Mouse (Mus musculus) kidney, embryonic 14.5 days (tissue): ENCODE data around the gene Runx2. TPM values are rescaled to one million over a fixed set of nuclear protein-coding genes. Genes with fewer than 3 reads are reported as not detected.
A peak's percentile ranks its signal among the peaks of the same experiment; 100 is the strongest.

Experiments
- ATAC-seq: fragments of 200-750 bp; cut with Nextera tagmentation; 2 replicates; pipeline ENCODE4 v1.8.0; 2017; ENCODE audit warnings: moderate number of reproducible peaks, mild to moderate bottlenecking, moderate TSS enrichment, moderate library complexity; ENCODE audit not compliant: low FRiP score, low TSS enrichment
- H3K27ac ChIP-seq: fragments of 300-500 bp; sonication (generic); 2 replicates; pipeline ENCODE4 v1.5.1; 2014; ENCODE audit warnings: low read depth, mild to moderate bottlenecking, low read length, moderate library complexity, mixed read lengths
- H3K27me3 ChIP-seq: fragments of 300-500 bp; sonication (generic); 2 replicates; pipeline ENCODE4 v1.6.1; 2014; ENCODE audit warnings: mild to moderate bottlenecking, low read length; ENCODE audit not compliant: control insufficient read depth, insufficient read depth
- H3K36me3 ChIP-seq: fragments of 300-500 bp; sonication (generic); 2 replicates; pipeline ENCODE4 v1.6.1; 2014; ENCODE audit warnings: low read length, mixed read lengths; ENCODE audit not compliant: control insufficient read depth, insufficient read depth
- H3K4me1 ChIP-seq: fragments of 300-500 bp; sonication (generic); 2 replicates; pipeline ENCODE4 v1.6.1; 2014; ENCODE audit warnings: low read length, mixed read lengths; ENCODE audit not compliant: control insufficient read depth, insufficient read depth
- H3K4me2 ChIP-seq: fragments of 300-500 bp; sonication (generic); replicated peaks from 2 replicates; pipeline ENCODE4 v1.6.1; 2014; ENCODE audit warnings: low read depth, mild to moderate bottlenecking, low read length
- H3K4me3 ChIP-seq: fragments of 300-500 bp; sonication (generic); 2 replicates; pipeline ENCODE4 v1.5.1; 2014; ENCODE audit warnings: mild to moderate bottlenecking, low read length
- H3K9ac ChIP-seq: fragments of 300-500 bp; sonication (generic); 2 replicates; pipeline ENCODE4 v1.6.1; 2014; ENCODE audit warnings: low read depth, mild to moderate bottlenecking, low read length, moderate library complexity
- H3K9me3 ChIP-seq: fragments of 300-500 bp; sonication (generic); 2 replicates; pipeline ENCODE4 v1.6.1; 2016; ENCODE audit warnings: low read length; ENCODE audit not compliant: control insufficient read depth
- WGBS: fragments of 180-500 bp; shearing (Covaris S2); extraction: QIAGEN DNeasy Blood & Tissue Kit; methylation state at CpG from one replicate; pipeline ENCODE4 v1.1.7; 2014; 5-methylcytosine and 5-hydroxymethylcytosine counted together
- polyA plus RNA-seq: library from polyadenylated mRNA; unstranded; fragments of >200 nt; fragmentation: Nextera tagmentation; extraction: Ambion mirVana; gene quantifications from 2 replicates; pipeline ENCODE4 v1.2.1, GENCODE M21; 2014

Gene Runx2
- polyA plus RNA-seq, 1 experiment from 2014 or later = 2.4 TPM

DNA sequence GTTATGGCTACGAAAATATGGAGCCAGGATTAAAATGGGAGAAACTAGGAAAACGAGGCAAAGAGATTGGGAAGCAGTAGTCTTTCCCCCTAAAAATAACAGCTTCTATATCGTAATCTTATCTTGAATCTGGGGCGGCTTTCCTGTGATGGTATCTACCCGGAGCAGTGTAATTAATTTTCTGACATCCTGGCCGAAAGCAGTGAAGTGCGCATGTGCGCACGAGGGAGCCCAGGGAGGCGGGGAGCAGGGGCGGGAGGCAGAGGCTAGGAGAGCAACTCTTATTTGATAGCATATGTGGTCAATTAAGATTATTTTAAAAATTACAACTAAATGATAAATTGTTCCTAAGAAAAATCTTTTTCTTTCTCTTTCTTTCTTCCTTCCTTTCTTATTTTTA lies 195.9 kb downstream of the Runx2 start:
- WGBS = 23% methylated on average over 11 of the region's 11 CpGs
- peaks cover 8% of the 10 kb centered on the region; the same call in 1 of the 2 replicates for H3K4me1 ChIP-seq
- H3K9me3 ChIP-seq = no peaks in the 10 kb centered on the region
- no peak for ATAC-seq
- peak overlapping the region; percentile 41 for H3K4me2 ChIP-seq
- no peaks in the 10 kb centered on the region for H3K27me3 ChIP-seq
- H3K9ac ChIP-seq = no peak overlapping the region
- peak overlapping the region; percentile 9; the same call in 1 of the 2 replicates for H3K4me3 ChIP-seq
- H3K36me3 ChIP-seq = no peaks in the 10 kb centered on the region
- no peak overlapping the region for H3K27ac ChIP-seq

DNA sequence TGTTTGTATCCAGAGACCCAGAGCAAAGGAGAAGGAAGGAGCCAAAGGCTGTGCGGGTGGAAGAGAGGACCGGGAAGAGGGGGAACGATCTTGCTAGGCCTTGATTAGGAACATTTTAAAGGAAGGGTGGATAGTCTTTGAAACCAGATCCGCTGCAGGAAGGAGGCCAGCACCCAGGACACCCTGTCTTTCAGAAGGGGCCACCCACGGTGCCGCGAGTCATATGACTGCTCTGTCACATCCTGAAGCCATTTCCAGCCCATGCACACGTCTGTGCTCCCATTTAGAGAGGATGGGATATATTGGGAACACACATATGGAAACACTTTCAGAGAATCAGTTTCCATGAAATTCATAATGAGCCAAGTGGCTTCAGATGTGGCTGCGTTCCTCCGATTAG lies 196.4 kb downstream of the Runx2 start:
- Histone ChIP-seq H3K9ac (no peak overlapping the region), H3K27ac (no peak overlapping the region), H3K36me3 (no peaks in the 10 kb centered on the region), H3K4me3 (no peak overlapping the region), H3K4me1 (peaks cover 8% of the 10 kb centered on the region; the same call in 1 of the 2 replicates), H3K27me3 (no peaks in the 10 kb centered on the region), H3K9me3 (no peaks in the 10 kb centered on the region), H3K4me2 (peak overlapping the region; percentile 41)
- WGBS = 22% methylated on average over 10 of the region's 10 CpGs
- 0 out of 2 replicates have a peak, but pooled peaks have one; percentile 49 for ATAC-seq

DNA sequence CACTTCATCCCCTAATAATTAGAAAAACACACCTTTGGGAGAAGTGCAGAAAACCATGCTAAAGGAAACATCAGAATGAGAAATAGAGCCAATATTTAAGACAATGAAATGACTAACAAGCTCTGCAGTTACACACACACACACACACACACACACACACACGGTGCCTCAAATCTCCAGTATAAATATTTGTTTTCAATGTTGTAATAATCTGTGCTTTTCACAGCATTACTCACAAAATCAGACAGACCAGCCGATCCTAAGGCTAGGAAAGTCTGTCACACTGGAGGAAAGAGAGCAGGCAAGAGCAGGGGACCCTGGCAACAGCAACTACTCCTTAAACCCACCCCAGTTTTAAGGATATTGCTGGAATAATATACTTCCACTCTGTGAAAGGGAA lies 196.9 kb downstream of the Runx2 start:
- no peaks in the 10 kb centered on the region for H3K27me3 ChIP-seq
- H3K4me3 ChIP-seq = no peak overlapping the region
- 0 out of 2 replicates have a peak overlapping the region, but pooled peaks have one; percentile 41 for H3K4me2 ChIP-seq
- H3K9ac ChIP-seq = no peak overlapping the region
- H3K4me1 ChIP-seq = peaks cover 8% of the 10 kb centered on the region; the same call in 1 of the 2 replicates
- no peak; the same call in 1 of the 2 replicates for ATAC-seq
- H3K27ac ChIP-seq = no peak overlapping the region
- no peaks in the 10 kb centered on the region for H3K9me3 ChIP-seq
- H3K36me3 ChIP-seq = no peaks in the 10 kb centered on the region
- 67% methylated on average over 2 of the region's 2 CpGs for WGBS

DNA sequence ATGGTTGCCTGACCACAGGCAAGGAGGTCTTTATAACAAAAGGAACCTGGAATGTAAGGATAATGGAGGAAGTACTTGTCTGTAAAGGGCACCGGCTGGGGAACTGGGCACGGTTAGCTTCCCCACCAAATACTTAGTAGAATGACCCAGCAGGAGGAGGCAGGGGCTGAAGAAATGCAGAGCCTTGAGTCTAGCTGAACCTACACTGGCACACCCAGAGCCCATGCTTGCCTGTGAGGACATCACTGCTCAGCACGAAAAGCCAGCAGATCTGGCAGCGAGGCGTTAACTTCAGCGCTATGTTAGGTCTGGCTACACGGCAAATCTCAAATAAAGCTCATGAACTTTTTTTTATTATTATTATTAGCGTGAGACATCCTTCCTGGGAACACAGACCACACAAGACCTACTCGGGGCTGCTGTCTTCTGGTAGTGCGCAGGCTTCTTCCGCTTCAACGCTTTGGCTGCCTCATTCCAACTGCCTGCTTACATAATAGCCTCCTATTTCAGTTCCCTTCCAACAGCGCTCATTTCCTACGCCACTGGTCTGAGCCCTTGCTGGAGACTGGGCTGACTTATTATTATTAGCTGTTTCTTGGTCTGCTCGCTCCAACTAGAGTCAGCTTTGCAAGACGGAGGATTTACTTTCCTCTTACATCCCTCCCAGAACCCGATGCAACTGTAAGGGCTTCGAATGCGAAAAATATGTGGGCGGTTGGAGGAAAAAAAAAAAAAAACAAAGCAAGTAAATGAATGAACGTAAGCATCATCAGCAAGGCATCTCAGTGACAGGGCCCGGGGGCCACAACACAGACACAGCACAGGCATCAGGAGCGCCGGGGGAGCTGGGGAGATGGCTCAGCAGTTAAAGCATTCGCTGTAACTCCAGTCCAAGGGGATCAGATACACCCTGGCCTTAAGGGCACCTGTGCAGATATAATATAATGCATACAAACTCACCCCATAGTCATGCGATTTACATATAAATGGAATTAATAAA lies 200.6 kb downstream of the Runx2 start:
- Histone ChIP-seq H3K4me2 (no peak overlapping the region), H3K9me3 (no peaks in the 10 kb centered on the region), H3K4me1 (peaks cover 8% of the 10 kb centered on the region; the same call in 1 of the 2 replicates), H3K27me3 (no peaks in the 10 kb centered on the region), H3K9ac (no peak overlapping the region), H3K36me3 (no peaks in the 10 kb centered on the region), H3K4me3 (no peak overlapping the region), H3K27ac (no peak overlapping the region)
- 63% methylated on average over 26 of the region's 26 CpGs for WGBS
- ATAC-seq = no peak

DNA sequence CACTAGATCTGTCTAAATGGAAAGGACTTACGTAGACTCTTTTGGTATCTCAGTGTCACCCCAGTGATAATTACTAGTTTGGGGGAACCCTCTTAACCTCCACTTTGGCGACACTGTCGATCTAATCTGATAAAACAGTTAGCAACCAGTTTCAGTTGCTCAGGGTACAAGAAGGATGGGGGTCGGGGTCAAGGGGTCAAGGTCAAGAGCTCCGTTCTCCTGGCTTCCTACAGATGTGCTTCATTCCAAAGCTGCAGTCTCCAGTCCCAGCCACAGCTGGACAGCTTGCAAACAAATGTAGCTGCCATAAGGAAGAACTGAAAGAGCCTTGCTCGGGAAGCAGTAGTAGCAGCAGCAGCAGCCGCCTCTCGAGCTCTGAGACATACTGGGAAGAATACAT lies 202.0 kb downstream of the Runx2 start:
- Histone ChIP-seq H3K4me2 (no peak overlapping the region), H3K27ac (no peak overlapping the region), H3K9ac (no peak overlapping the region), H3K9me3 (no peaks in the 10 kb centered on the region), H3K4me1 (peaks cover 5% of the 10 kb centered on the region; the same call in 1 of the 2 replicates), H3K27me3 (no peaks in the 10 kb centered on the region), H3K4me3 (no peak overlapping the region), H3K36me3 (no peaks in the 10 kb centered on the region)
- 36% methylated on average over 8 of the region's 8 CpGs for WGBS
- ATAC-seq = no peak

DNA sequence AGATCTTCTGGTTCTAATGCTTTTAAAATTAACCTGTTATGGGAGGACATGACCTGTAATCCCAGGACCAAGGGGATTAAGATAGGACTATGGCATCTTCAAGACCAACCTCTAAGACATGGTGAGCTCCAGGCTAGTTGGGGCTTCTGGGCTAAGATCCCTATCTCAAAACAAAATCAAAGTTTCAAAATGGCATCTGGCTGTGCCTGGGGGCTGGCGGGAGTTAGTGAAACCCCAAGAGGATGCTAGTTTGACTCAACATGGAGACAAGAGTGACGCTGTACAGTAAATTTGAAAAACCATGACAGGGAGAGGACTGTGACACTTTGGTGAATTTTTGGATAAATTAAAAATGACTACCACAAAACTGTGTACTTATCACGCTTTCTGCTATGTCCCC lies 202.6 kb downstream of the Runx2 start:
- H3K36me3 ChIP-seq = no peaks in the 10 kb centered on the region
- H3K27me3 ChIP-seq = no peaks in the 10 kb centered on the region
- peaks cover 5% of the 10 kb centered on the region; the same call in 1 of the 2 replicates for H3K4me1 ChIP-seq
- H3K4me3 ChIP-seq = no peak overlapping the region
- H3K9me3 ChIP-seq = no peaks in the 10 kb centered on the region
- no peak overlapping the region for H3K9ac ChIP-seq
- ATAC-seq = no peak
- WGBS = 91% methylated on average over 3 of the region's 3 CpGs
- H3K27ac ChIP-seq = no peak overlapping the region
- no peak overlapping the region for H3K4me2 ChIP-seq

DNA sequence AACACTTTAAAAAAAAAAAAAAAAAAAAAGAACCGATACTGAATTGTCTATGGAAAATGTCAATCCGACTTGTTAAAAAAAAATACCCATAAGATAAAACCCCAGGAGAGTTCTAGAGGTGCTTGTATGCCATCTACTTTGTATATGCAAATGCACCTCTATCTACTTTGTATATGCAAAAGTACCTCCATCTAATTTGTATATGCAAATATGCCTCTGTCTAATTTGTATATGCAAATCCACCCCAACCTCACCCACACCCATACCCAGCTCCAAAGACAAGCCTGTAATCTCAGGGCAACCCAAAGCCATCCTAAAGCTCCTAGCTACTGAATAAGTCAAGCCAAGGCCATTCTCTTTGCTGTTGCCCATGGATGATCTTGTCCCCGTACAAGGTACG lies 203.1 kb downstream of the Runx2 start:
- H3K36me3 ChIP-seq = no peaks in the 10 kb centered on the region
- no peak overlapping the region for H3K27ac ChIP-seq
- no peak overlapping the region for H3K4me3 ChIP-seq
- no peaks in the 10 kb centered on the region for H3K9me3 ChIP-seq
- peaks cover 5% of the 10 kb centered on the region; the same call in 1 of the 2 replicates for H3K4me1 ChIP-seq
- WGBS = 84% methylated on average over 4 of the region's 4 CpGs
- H3K27me3 ChIP-seq = no peaks in the 10 kb centered on the region
- no peak for ATAC-seq
- H3K4me2 ChIP-seq = no peak overlapping the region
- H3K9ac ChIP-seq = no peak overlapping the region

DNA sequence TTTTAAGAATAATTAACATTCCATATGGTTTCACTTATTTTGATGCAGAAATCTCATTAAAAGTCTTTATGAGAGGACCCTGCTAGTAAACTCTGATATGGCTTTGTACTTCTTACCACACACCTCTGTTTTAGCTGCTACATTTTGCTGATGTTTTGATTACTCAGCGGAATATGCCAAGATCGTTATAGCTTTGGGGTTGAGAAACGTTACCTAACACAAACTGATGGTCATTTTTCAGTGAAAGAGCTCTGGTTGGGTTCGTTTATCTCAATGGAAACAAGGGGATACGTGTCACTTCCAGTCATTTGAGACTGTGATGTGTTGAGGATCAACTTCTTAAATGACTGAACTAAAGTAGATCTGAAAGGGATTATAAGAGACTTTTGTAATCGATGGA lies 203.8 kb downstream of the Runx2 start:
- Histone ChIP-seq H3K27me3 (no peaks in the 10 kb centered on the region), H3K27ac (no peak overlapping the region), H3K4me2 (no peak overlapping the region), H3K9ac (no peak overlapping the region), H3K36me3 (no peaks in the 10 kb centered on the region), H3K4me1 (peaks cover 5% of the 10 kb centered on the region; the same call in 1 of the 2 replicates), H3K9me3 (no peaks in the 10 kb centered on the region), H3K4me3 (no peak overlapping the region)
- WGBS = 59% methylated on average over 6 of the region's 6 CpGs
- ATAC-seq = no peak
